Mouse (Mus musculus): ENCODE measurements around the gene Cyp2d22. TPM values are rescaled to one million over a fixed set of nuclear protein-coding genes. Genes with fewer than 3 reads are reported as not detected.

Gene Cyp2d22
- 9.7 and 12.7 TPM in 2 replicates for polyA plus RNA-seq (2015; fragmentation: Nextera tagmentation; extraction: Ambion mirVana)

GRCm38 (mm10) chr15:82379871-82380713, at the start of gene Cyp2d22:
Gene Cyp2d22 (minus strand): TSS chr15:82380260.
- peaks cover 30% of the 10 kb centered on the region for H3K4me1 ChIP-seq (replicated peaks; ENCODE audit: control insufficient read depth, insufficient read depth, low read length)

GRCm38 (mm10) chr15:82423471-82423870, 43.4 kb upstream of the Cyp2d22 start:
- Histone ChIP-seq H3K36me3 (ENCODE audit: control insufficient read depth, insufficient read depth, low read length) (no peaks in the 10 kb centered on the region), H3K27me3 (ENCODE audit: control insufficient read depth, insufficient read depth, low read depth, low read length) (no peaks in the 10 kb centered on the region), H3K27ac (ENCODE audit: low read length) (no peak overlapping the region), H3K4me3 (ENCODE audit: low read length) (no peak overlapping the region), H3K4me1 (replicated peaks; ENCODE audit: control insufficient read depth, insufficient read depth, low read length) (no peaks in the 10 kb centered on the region), H3K9ac (ENCODE audit: low read length) (no peak overlapping the region), H3K9me3 (ENCODE audit: control insufficient read depth, low read length) (no peaks in the 10 kb centered on the region), H3K4me2 (ENCODE audit: low read depth, low read length) (no peak overlapping the region)
- WGBS, result 67% methylated on average over 3 of the region's 3 CpGs
- no peak for ATAC-seq (ENCODE audit: low read depth)

More at GRCm38 (mm10) chr15:82379871-82380713, at the start of gene Cyp2d22:
- ATAC-seq (ENCODE audit: low read depth), result peak; percentile 62
- WGBS, result 2% methylated on average over 16 of the region's 24 CpGs
- no peaks in the 10 kb centered on the region for H3K27me3 ChIP-seq (ENCODE audit: control insufficient read depth, insufficient read depth, low read depth, low read length)
- H3K9me3 ChIP-seq (ENCODE audit: control insufficient read depth, low read length), result no peaks in the 10 kb centered on the region
- no peaks in the 10 kb centered on the region for H3K36me3 ChIP-seq (ENCODE audit: control insufficient read depth, insufficient read depth, low read length)
- peak within 1 kb of the TSS; percentile 78 for H3K4me2 ChIP-seq (ENCODE audit: low read depth, low read length)
- peak within 1 kb of the TSS; percentile 75 for H3K9ac ChIP-seq (ENCODE audit: low read length)
- H3K4me3 ChIP-seq (ENCODE audit: low read length), result peak within 1 kb of the TSS; percentile 61
- H3K27ac ChIP-seq (ENCODE audit: low read length), result peak within 1 kb of the TSS; percentile 78

GRCm38 (mm10) chr15:82422935-82423334, 42.9 kb upstream of the Cyp2d22 start:
- H3K4me2 ChIP-seq (ENCODE audit: low read depth, low read length), result no peak overlapping the region
- no peaks in the 10 kb centered on the region for H3K27me3 ChIP-seq (ENCODE audit: control insufficient read depth, insufficient read depth, low read depth, low read length)
- WGBS, result 64% methylated on average over 4 of the region's 4 CpGs
- no peak overlapping the region for H3K27ac ChIP-seq (ENCODE audit: low read length)
- no peak for ATAC-seq (ENCODE audit: low read depth)
- no peaks in the 10 kb centered on the region for H3K9me3 ChIP-seq (ENCODE audit: control insufficient read depth, low read length)
- H3K9ac ChIP-seq (ENCODE audit: low read length), result no peak overlapping the region
- H3K4me1 ChIP-seq (replicated peaks; ENCODE audit: control insufficient read depth, insufficient read depth, low read length), result no peaks in the 10 kb centered on the region
- H3K36me3 ChIP-seq (ENCODE audit: control insufficient read depth, insufficient read depth, low read length), result no peaks in the 10 kb centered on the region
- H3K4me3 ChIP-seq (ENCODE audit: low read length), result no peak overlapping the region

- no peak overlapping the region for H3K4me2 ChIP-seq (ENCODE audit: low read depth, low read length)
- 75% methylated on average over 1 of the region's 1 CpGs for WGBS
- H3K27me3 ChIP-seq (ENCODE audit: control insufficient read depth, insufficient read depth, low read depth, low read length), result no peaks in the 10 kb centered on the region
- ATAC-seq (ENCODE audit: low read depth), result no peak
- no peak overlapping the region for H3K9ac ChIP-seq (ENCODE audit: low read length)
- no peak overlapping the region for H3K4me3 ChIP-seq (ENCODE audit: low read length)
- H3K27ac ChIP-seq (ENCODE audit: low read length), result no peak overlapping the region
- peaks cover 10% of the 10 kb centered on the region for H3K4me1 ChIP-seq (replicated peaks; ENCODE audit: control insufficient read depth, insufficient read depth, low read length)
- H3K36me3 ChIP-seq (ENCODE audit: control insufficient read depth, insufficient read depth, low read length), result no peaks in the 10 kb centered on the region
- H3K9me3 ChIP-seq (ENCODE audit: control insufficient read depth, low read length), result no peaks in the 10 kb centered on the region
Observed at GRCm38 (mm10) chr15:82418616-82419015, 38.6 kb upstream of the Cyp2d22 start.

GRCm38 (mm10) chr15:82416797-82417789, 37.0 kb upstream of the Cyp2d22 start:
- H3K4me2 ChIP-seq (ENCODE audit: low read depth, low read length), result peak overlapping the region; percentile 49
- H3K27ac ChIP-seq (ENCODE audit: low read length), result peak overlapping the region; percentile 57; the same call in 1 of the 2 replicates
- H3K4me1 ChIP-seq (replicated peaks; ENCODE audit: control insufficient read depth, insufficient read depth, low read length), result peaks cover 10% of the 10 kb centered on the region
- H3K9ac ChIP-seq (ENCODE audit: low read length), result peak overlapping the region; percentile 52
- H3K27me3 ChIP-seq (ENCODE audit: control insufficient read depth, insufficient read depth, low read depth, low read length), result no peaks in the 10 kb centered on the region
- peak; percentile 96 for ATAC-seq (ENCODE audit: low read depth)
- 22% methylated on average over 15 of the region's 16 CpGs for WGBS
- H3K36me3 ChIP-seq (ENCODE audit: control insufficient read depth, insufficient read depth, low read length), result no peaks in the 10 kb centered on the region
- peak overlapping the region; percentile 15; the same call in 1 of the 2 replicates for H3K4me3 ChIP-seq (ENCODE audit: low read length)
- H3K9me3 ChIP-seq (ENCODE audit: control insufficient read depth, low read length), result no peaks in the 10 kb centered on the region

GRCm38 (mm10) chr15:82407536-82407935, 27.5 kb upstream of the Cyp2d22 start:
- no peak overlapping the region for H3K4me3 ChIP-seq (ENCODE audit: low read length)
- H3K36me3 ChIP-seq (ENCODE audit: control insufficient read depth, insufficient read depth, low read length), result no peaks in the 10 kb centered on the region
- H3K27me3 ChIP-seq (ENCODE audit: control insufficient read depth, insufficient read depth, low read depth, low read length), result no peaks in the 10 kb centered on the region
- no peak overlapping the region for H3K27ac ChIP-seq (ENCODE audit: low read length)
- H3K4me1 ChIP-seq (replicated peaks; ENCODE audit: control insufficient read depth, insufficient read depth, low read length), result no peaks in the 10 kb centered on the region
- no peaks in the 10 kb centered on the region for H3K9me3 ChIP-seq (ENCODE audit: control insufficient read depth, low read length)
- no peak for ATAC-seq (ENCODE audit: low read depth)
- 65% methylated on average over 4 of the region's 4 CpGs for WGBS
- no peak overlapping the region for H3K9ac ChIP-seq (ENCODE audit: low read length)
- H3K4me2 ChIP-seq (ENCODE audit: low read depth, low read length), result no peak overlapping the region

- no peaks in the 10 kb centered on the region for H3K4me1 ChIP-seq (replicated peaks; ENCODE audit: control insufficient read depth, insufficient read depth, low read length)
- H3K4me3 ChIP-seq (ENCODE audit: low read length), result no peak within 1 kb of the TSS
- no peak within 1 kb of the TSS for H3K4me2 ChIP-seq (ENCODE audit: low read depth, low read length)
- no peak within 1 kb of the TSS for H3K27ac ChIP-seq (ENCODE audit: low read length)
- ATAC-seq (ENCODE audit: low read depth), result no peak
- H3K27me3 ChIP-seq (ENCODE audit: control insufficient read depth, insufficient read depth, low read depth, low read length), result no peaks in the 10 kb centered on the region
- no peaks in the 10 kb centered on the region for H3K36me3 ChIP-seq (ENCODE audit: control insufficient read depth, insufficient read depth, low read length)
- no peaks in the 10 kb centered on the region for H3K9me3 ChIP-seq (ENCODE audit: control insufficient read depth, low read length)
- 92% methylated on average over 6 of the region's 6 CpGs for WGBS
- H3K9ac ChIP-seq (ENCODE audit: low read length), result no peak within 1 kb of the TSS
Observed at GRCm38 (mm10) chr15:82406981-82407380, 26.9 kb upstream of the Cyp2d22 start, which contains the start of gene Cyp2d10. Gene Cyp2d10 (minus strand): TSS chr15:82407195.

- Histone ChIP-seq H3K4me2 (ENCODE audit: low read depth, low read length) (no peak overlapping the region), H3K27ac (ENCODE audit: low read length) (no peak overlapping the region), H3K4me1 (replicated peaks; ENCODE audit: control insufficient read depth, insufficient read depth, low read length) (no peaks in the 10 kb centered on the region), H3K4me3 (ENCODE audit: low read length) (no peak overlapping the region), H3K9ac (ENCODE audit: low read length) (no peak overlapping the region), H3K27me3 (ENCODE audit: control insufficient read depth, insufficient read depth, low read depth, low read length) (no peaks in the 10 kb centered on the region), H3K36me3 (ENCODE audit: control insufficient read depth, insufficient read depth, low read length) (no peaks in the 10 kb centered on the region), H3K9me3 (ENCODE audit: control insufficient read depth, low read length) (no peaks in the 10 kb centered on the region)
- WGBS, result 74% methylated on average over 3 of the region's 3 CpGs
- no peak for ATAC-seq (ENCODE audit: low read depth)
Observed at GRCm38 (mm10) chr15:82404163-82404562, 24.1 kb upstream of the Cyp2d22 start.

GRCm38 (mm10) chr15:82403606-82404005, 23.5 kb upstream of the Cyp2d22 start:
- H3K4me3 ChIP-seq (ENCODE audit: low read length), result no peak overlapping the region
- H3K4me2 ChIP-seq (ENCODE audit: low read depth, low read length), result no peak overlapping the region
- H3K27ac ChIP-seq (ENCODE audit: low read length), result no peak overlapping the region
- 90% methylated on average over 9 of the region's 9 CpGs for WGBS
- no peak for ATAC-seq (ENCODE audit: low read depth)
- H3K4me1 ChIP-seq (replicated peaks; ENCODE audit: control insufficient read depth, insufficient read depth, low read length), result no peaks in the 10 kb centered on the region
- no peaks in the 10 kb centered on the region for H3K27me3 ChIP-seq (ENCODE audit: control insufficient read depth, insufficient read depth, low read depth, low read length)
- H3K9me3 ChIP-seq (ENCODE audit: control insufficient read depth, low read length), result no peaks in the 10 kb centered on the region
- H3K9ac ChIP-seq (ENCODE audit: low read length), result no peak overlapping the region
- H3K36me3 ChIP-seq (ENCODE audit: control insufficient read depth, insufficient read depth, low read length), result no peaks in the 10 kb centered on the region

Measured in lung, embryonic 16.5 days (tissue).